Mouse (Mus musculus) retina, embryonic 14.5 days (tissue): ENCODE results near the gene Nacc1.
"Not testable (repeated sequence)": the region's sequence is repeated elsewhere in the genome, so short reads cannot be mapped to it uniquely, and the experiment has no call there.

Experiments
- DNase-seq: peaks from one replicate; pipeline ENCODE4 v3.0.0-alpha.2; 2015; ENCODE audit warnings: low spot score

Gene Nacc1

GRCm38 (mm10) chr8:84698929-84699401 is 11.3 kb upstream of the Nacc1 start:
- no peak for DNase-seq

DNA sequence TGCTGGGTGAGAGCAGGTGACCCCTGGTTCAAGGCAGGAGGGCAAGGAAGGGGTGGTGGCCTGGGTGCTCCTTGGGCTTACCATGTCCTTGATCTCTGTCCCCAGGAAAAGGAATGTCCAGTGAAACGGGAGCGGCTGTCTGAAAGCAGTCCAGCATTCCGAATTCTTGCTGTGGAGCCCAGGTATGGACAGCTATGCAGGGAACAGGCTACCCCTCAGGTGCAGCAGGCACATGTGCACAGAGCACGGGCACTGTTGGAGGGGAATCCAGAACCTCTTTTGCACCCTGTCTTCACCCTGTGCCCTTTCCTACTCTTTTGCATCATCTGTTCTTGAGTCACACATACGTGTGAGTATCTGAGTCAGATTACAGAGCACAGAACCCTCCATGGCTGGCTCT is 10.6 kb upstream of the Nacc1 start:
- DNase-seq, result no peak

- DNase-seq, result peak; percentile 62
Observed at GRCm38 (mm10) chr8:84697166-84698130, 9.8 kb upstream of the Nacc1 start.

GRCm38 (mm10) chr8:84695140-84695539 is 7.5 kb upstream of the Nacc1 start:
- no peak for DNase-seq

- no peak for DNase-seq
Observed at GRCm38 (mm10) chr8:84693332-84693731, 5.7 kb upstream of the Nacc1 start.

GRCm38 (mm10) chr8:84689091-84689915 is 1.6 kb upstream of the Nacc1 start:
- DNase-seq, result peak; percentile 95

GRCm38 (mm10) chr8:84687003-84687704 is 508 bp downstream of the Nacc1 start:
- peak; percentile 51 for DNase-seq

DNA sequence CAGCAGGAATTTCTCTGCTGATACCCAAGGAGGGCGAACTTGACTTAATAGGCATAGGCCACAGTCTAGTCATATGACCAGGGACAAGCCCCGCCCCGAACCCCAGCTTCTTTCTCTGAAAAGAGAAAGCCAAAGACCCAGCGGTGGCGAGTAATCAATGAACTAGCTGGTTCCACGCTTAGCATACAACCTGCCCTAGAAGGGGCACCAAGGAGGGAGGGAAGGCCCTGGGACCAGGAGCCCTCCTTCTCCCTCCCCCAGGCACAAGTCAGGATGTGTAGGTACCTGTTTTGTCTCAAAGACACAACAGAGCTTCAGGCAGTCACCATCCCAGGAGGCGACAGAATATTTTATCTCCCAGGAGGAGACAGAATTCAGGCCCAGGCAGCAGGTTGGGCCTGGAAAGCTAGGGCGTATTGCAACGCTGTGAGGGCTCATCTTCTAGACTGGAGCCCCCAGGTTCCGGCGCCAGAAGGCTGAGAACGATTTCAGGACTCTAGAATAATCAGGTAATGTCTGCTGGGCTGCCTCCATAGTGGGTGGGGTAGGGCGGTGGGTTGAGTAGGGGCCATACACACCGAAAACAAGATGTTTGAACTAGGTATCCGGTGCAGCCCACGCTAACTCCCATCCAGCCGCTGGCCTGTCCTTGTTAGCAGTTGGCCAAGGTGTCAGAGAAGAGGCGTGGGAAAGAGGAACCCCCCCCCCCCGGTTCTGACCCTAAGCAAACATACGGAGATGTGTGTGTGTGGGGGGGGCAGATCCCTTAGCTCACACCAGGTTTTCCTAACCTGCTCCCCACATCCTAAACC is 1.3 kb downstream of the Nacc1 start, which contains the start of gene Trmt1:
TSS of gene Trmt1 (plus strand) at position 117 of the 812 bp plus-strand sequence.
- DNase-seq, result no peak

DNA sequence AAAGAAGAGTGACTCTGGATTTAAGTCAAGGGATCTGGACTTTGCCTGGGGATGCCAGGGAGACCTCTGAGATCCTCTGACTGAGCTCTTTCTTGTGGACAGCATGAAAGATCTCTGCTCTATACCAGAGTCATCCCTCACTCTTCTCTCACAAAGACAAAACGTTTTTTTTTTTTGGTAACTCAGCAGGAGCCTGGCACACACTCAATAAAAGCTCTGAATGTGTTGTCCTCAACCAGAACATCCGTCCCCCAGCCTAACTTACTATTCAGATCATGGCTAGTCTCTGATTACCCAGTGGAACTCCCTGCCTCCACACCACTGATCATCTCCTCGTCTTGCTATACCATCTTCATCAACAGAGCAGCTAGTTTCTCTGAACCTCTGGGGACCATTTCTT is 3.1 kb downstream of the Nacc1 start:
- DNase-seq, result no peak

- no peak for DNase-seq
Observed at GRCm38 (mm10) chr8:84682257-84682656, 5.4 kb downstream of the Nacc1 start.

DNA sequence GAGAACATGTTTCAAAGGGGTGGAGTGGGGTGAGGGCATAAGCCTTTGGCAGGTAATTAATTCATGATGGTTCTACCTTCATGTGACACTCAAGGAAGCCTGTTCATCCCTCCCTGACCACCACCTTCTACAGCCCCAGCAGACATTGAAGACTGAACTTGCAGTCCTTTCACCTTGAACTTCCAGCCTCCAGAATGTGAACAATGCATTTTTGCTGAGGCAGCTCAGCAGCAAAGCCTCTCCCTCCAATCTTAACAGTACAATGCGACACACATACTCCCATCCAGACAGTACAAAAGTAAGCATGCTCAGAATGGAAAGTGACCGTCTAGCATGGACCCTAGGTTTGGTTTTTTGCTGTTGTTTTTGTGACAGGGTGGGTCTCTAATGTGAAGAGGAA is 6.2 kb downstream of the Nacc1 start:
- no peak for DNase-seq

DNA sequence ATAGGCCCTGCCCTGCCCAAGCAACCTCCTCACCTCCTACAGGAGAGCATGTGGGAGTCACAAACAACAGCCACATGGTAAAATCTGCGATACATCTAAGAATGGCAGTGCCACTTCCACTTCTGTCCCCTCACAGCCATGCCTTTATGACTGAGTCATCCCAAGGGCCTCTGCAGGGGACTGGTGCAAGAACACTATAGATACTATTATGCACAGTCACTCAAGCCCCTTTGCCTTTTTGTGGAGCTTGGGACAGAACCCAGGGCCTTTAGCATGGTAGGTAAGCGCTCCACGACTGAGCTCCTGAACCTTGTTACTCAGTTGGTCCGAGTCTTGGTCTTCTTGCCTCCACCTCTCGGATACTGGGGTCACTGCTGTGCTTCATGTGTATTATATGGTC is 10.4 kb downstream of the Nacc1 start:
- no peak for DNase-seq

GRCm38 (mm10) chr8:84670295-84671006 is 17.2 kb downstream of the Nacc1 start:
- DNase-seq, result not testable (repeated sequence)

DNA sequence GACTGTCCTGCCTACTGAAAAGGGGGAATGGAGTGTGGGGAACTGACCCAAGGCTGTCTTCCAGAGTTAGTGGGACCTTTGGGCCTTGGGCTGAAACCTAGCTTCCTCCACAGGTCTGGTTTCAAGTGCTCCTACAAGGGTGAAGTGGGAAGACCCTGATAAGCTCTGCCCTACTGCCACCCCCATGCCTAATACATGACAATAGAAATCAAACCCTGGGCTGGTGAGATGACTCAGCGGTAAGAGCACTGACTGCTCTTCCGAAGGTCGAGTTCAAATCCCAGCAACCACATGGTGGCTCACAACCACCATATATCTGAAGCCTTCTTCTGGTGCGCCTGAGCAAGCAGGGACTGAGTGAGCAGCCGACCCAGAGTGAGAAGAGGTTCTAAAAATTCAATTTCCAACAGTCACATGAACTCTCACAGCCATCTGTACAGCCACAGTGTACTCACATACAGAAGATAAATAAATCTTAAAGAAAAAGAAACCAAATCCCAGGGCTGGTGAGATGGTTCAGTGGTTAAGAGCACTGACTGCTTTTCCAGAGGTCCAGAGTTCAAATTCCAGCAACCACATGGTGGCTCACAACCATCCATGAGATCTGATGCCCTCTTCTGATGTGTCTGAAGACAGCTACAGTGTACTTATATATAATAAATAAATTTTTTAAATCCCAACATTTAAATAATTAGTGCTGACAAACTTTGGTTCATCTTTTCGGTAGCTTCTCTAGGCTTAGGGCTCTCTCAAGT is 18.8 kb downstream of the Nacc1 start:
- no peak for DNase-seq

GRCm38 (mm10) chr8:84668081-84668480 is 19.6 kb downstream of the Nacc1 start:
- DNase-seq, result no peak

- DNase-seq, result peak; percentile 49
Observed at GRCm38 (mm10) chr8:84665385-84665893, 22.2 kb downstream of the Nacc1 start.

- DNase-seq, result peak; percentile 85
Observed at GRCm38 (mm10) chr8:84664566-84665384, 22.9 kb downstream of the Nacc1 start.

- peak; percentile 98 for DNase-seq
Observed at GRCm38 (mm10) chr8:84663483-84664327, 24.0 kb downstream of the Nacc1 start.
